Mouse (Mus musculus) gastrocnemius, postnatal 25 days (tissue): ENCODE data around the gene Zfp511. TPM values are rescaled to one million over a fixed set of nuclear protein-coding genes. Genes with fewer than 3 reads are reported as not detected.
A peak's percentile ranks its signal among the peaks of the same experiment; 100 is the strongest.

Experiments used
- DNase-seq: peaks from one replicate; pipeline ENCODE4 v3.0.0; 2022
- total RNA-seq, 2 experiments: library from RNA; stranded (reverse); gene quantifications; 1 replicate in 1 of 2; 2 replicates in 1 of 2; pipeline ENCODE4 v1.2.3; 2021

The Zfp511 gene
- total RNA-seq, 2 experiments from 2014 or later, result 7.1 to 8.5 TPM

- DNase-seq, result no peak
These were observed 12.3 kb downstream of the Zfp511 start, which contains the start of gene Msx3 for GRCm38 (mm10) chr7:140048361-140049114. Gene Msx3 (minus strand): TSS chr7:140049089.

- DNase-seq, result no peak
These were observed 13.0 kb downstream of the Zfp511 start for GRCm38 (mm10) chr7:140049115-140049689.

GRCm38 (mm10) chr7:140054124-140054523, 17.9 kb downstream of the Zfp511 start:
- DNase-seq, result no peak

- no peak for DNase-seq
These were observed 21.5 kb downstream of the Zfp511 start for GRCm38 (mm10) chr7:140057413-140058407.

- DNase-seq, result no peak
These were observed 22.3 kb downstream of the Zfp511 start for GRCm38 (mm10) chr7:140058528-140058927.

GRCm38 (mm10) chr7:140059601-140060000, 23.4 kb downstream of the Zfp511 start:
- no peak for DNase-seq

GRCm38 (mm10) chr7:140060936-140061831, 25.0 kb downstream of the Zfp511 start:
- no peak for DNase-seq

- DNase-seq, result no peak
These were observed 25.6 kb downstream of the Zfp511 start for GRCm38 (mm10) chr7:140061832-140062130.

- DNase-seq, result no peak
These were observed 26.1 kb downstream of the Zfp511 start for GRCm38 (mm10) chr7:140062307-140062706.

GRCm38 (mm10) chr7:140063092-140063491, 26.9 kb downstream of the Zfp511 start:
- peak; percentile 26 for DNase-seq

GRCm38 (mm10) chr7:140067397-140067796, 31.2 kb downstream of the Zfp511 start:
- no peak for DNase-seq

GRCm38 (mm10) chr7:140070042-140070711, 34.0 kb downstream of the Zfp511 start:
- no peak for DNase-seq

GRCm38 (mm10) chr7:140077698-140078097, 41.5 kb downstream of the Zfp511 start:
- DNase-seq, result no peak

- no peak for DNase-seq
These were observed 42.5 kb downstream of the Zfp511 start for GRCm38 (mm10) chr7:140078711-140079110.

- no peak for DNase-seq
These were observed 44.4 kb downstream of the Zfp511 start for GRCm38 (mm10) chr7:140080503-140081156.

- DNase-seq, result no peak
These were observed 45.4 kb downstream of the Zfp511 start for GRCm38 (mm10) chr7:140081408-140082241.

- DNase-seq, result no peak
These were observed 46.1 kb downstream of the Zfp511 start, which contains the start of gene Caly for GRCm38 (mm10) chr7:140082242-140082678. Gene Caly (minus strand): TSS chr7:140082548.
